Mouse (Mus musculus): ENCODE data around the gene Kctd11.

Kctd11 gene

GRCm38 (mm10) chr11:69912716-69913530 lies 31.7 kb upstream of the Kctd11 start:
- no peak for DNase-seq (ENCODE audit: low read depth, low spot score)

GRCm38 (mm10) chr11:69911701-69912100 lies 30.5 kb upstream of the Kctd11 start:
- DNase-seq (ENCODE audit: low read depth, low spot score), result no peak

GRCm38 (mm10) chr11:69910781-69911560 lies 29.8 kb upstream of the Kctd11 start:
- DNase-seq (ENCODE audit: low read depth, low spot score), result no peak

GRCm38 (mm10) chr11:69910177-69910576 lies 29.0 kb upstream of the Kctd11 start:
- DNase-seq (ENCODE audit: low read depth, low spot score), result no peak

- DNase-seq (ENCODE audit: low read depth, low spot score), result no peak
Observed at GRCm38 (mm10) chr11:69909174-69909573, 28.0 kb upstream of the Kctd11 start.

- DNase-seq (ENCODE audit: low read depth, low spot score), result no peak
Observed at GRCm38 (mm10) chr11:69908645-69909044, 27.4 kb upstream of the Kctd11 start.

GRCm38 (mm10) chr11:69904311-69904710 lies 23.1 kb upstream of the Kctd11 start:
- no peak for DNase-seq (ENCODE audit: low read depth, low spot score)

GRCm38 (mm10) chr11:69902972-69903371 lies 21.8 kb upstream of the Kctd11 start:
- no peak for DNase-seq (ENCODE audit: low read depth, low spot score)

GRCm38 (mm10) chr11:69901993-69902392 lies 20.8 kb upstream of the Kctd11 start:
- DNase-seq (ENCODE audit: low read depth, low spot score), result no peak

- peak; percentile 99 for DNase-seq (ENCODE audit: low read depth, low spot score)
Observed at GRCm38 (mm10) chr11:69901406-69901846, 20.2 kb upstream of the Kctd11 start.

- DNase-seq (ENCODE audit: low read depth, low spot score), result peak; percentile 92
Observed at GRCm38 (mm10) chr11:69900471-69901405, 19.5 kb upstream of the Kctd11 start, which contains the start of the genes 2810408A11Rik and Neurl4. Gene 2810408A11Rik (minus strand): TSS chr11:69900987. Gene Neurl4 (plus strand): TSS chr11:69901072.

- DNase-seq (ENCODE audit: low read depth, low spot score), result no peak
Observed at GRCm38 (mm10) chr11:69899870-69900269, 18.7 kb upstream of the Kctd11 start.

GRCm38 (mm10) chr11:69895291-69895690 lies 14.1 kb upstream of the Kctd11 start, which contains the start of gene Acap1:
Gene Acap1 (minus strand): TSS chr11:69895539.
- DNase-seq (ENCODE audit: low read depth, low spot score), result no peak

GRCm38 (mm10) chr11:69894671-69895070 lies 13.5 kb upstream of the Kctd11 start:
- no peak for DNase-seq (ENCODE audit: low read depth, low spot score)

- no peak for DNase-seq (ENCODE audit: low read depth, low spot score)
Observed at GRCm38 (mm10) chr11:69891482-69891881, 10.3 kb upstream of the Kctd11 start.

- no peak for DNase-seq (ENCODE audit: low read depth, low spot score)
Observed at GRCm38 (mm10) chr11:69886907-69887635, 5.9 kb upstream of the Kctd11 start.

- no peak for DNase-seq (ENCODE audit: low read depth, low spot score)
Observed at GRCm38 (mm10) chr11:69884663-69885062, 3.5 kb upstream of the Kctd11 start.

- no peak for DNase-seq (ENCODE audit: low read depth, low spot score)
Observed at GRCm38 (mm10) chr11:69884240-69884639, 3.0 kb upstream of the Kctd11 start.

GRCm38 (mm10) chr11:69883527-69884151 lies 2.4 kb upstream of the Kctd11 start:
- DNase-seq (ENCODE audit: low read depth, low spot score), result no peak

GRCm38 (mm10) chr11:69883066-69883465 lies 1.9 kb upstream of the Kctd11 start:
- no peak for DNase-seq (ENCODE audit: low read depth, low spot score)

All from skeletal muscle tissue, adult 2 months (tissue).